Mouse (Mus musculus): Measurements from ENCODE around the gene Gm47289.

Gm47289 gene

DNA sequence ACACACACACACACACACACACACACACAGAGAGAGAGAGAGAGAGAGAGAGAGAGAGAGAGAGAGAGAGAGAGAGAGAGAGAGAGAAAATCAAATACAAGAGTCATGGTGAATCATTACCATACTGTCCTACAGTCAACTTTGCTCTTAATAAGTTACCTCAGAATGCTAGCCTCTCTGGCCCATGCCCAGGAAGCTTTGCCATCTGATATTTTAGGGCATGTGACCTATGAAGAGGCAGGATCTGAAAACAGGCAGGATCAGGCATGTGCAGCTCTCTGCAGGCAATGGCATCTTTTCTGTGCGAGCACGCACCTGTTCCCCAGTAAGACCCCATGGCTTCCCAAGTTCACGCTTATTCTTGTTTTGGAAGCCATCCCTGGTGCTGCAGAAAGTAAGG is 1.7 kb downstream of the Gm47289 start:
- DNase-seq = no peak

DNA sequence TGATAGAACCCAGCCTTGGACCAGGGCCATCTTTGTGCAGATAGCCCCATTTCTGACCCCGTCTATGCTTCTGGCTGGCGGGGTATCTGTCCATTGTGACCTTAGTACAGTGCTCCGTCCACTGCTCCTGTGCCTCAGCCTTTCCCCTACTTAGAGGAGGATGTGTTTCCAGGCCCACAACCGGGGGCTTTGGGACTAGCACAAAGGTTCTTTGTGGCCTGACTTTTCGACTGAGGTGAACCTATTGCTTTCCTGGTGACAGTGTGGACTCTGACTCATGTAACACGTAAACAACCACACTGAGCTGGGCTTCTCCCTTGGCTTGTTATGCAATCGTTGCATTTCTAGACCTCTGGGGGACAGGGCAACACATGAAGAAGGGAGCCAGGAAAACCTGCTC is 5.8 kb downstream of the Gm47289 start:
- DNase-seq = no peak

DNA sequence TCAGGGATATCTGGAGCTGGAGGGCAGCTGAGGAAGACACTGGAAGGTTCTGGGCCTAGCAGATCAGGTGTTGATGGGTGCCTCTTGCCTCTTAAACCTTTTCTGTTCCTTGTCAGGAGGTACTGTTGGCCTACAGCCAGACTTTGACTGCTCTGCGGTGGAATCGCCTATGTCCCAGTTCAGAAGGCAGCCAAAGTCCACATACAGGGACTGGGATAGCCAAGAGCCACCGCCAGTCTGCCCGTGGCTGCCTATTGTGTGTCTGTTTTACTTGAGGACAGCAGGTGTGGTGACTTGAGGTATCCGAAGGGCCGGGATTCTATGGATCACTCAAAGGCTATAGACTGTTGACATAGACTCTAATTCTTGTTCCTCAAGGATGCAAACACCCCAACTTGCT is 6.6 kb downstream of the Gm47289 start:
- no peak for DNase-seq

DNA sequence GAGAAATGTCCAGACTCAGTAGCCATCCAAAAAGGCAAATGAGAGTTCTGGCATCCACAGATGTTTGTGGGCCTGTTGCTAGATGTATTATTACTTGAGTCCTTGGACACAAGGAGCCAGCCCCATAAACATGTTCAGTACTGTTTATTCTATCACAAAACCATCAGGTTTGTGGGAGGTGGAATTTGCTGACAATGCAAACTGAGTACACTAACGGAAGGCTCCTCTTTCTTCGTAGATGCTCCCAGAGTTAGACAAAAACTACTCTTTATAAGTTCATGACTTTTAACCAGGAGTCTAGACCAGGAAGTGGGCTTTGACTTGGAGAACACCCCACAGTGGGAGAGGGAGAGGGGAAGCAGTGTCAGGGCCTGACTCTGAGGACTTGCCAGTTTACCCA is 8.6 kb downstream of the Gm47289 start:
- DNase-seq = no peak

DNA sequence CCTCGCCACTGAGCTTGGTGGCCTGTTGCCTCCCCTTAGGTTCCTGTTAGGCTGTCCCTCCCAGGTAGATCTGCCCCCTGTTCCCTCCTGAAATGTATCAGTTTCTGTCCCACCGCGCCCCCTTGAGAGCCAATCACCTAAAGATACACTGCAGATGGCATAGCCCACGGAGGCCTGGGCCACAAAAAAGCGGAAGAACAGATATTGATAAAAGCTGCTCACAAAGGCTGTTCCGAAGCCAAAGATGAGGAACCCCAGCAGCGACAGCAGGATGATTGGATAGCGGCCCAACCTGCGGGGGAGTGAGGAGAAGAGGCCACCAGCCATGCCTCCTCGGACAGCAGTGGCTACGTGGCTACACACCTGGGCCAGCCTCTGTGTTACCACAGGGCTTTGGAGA is 20.3 kb downstream of the Gm47289 start:
- DNase-seq = no peak

DNA sequence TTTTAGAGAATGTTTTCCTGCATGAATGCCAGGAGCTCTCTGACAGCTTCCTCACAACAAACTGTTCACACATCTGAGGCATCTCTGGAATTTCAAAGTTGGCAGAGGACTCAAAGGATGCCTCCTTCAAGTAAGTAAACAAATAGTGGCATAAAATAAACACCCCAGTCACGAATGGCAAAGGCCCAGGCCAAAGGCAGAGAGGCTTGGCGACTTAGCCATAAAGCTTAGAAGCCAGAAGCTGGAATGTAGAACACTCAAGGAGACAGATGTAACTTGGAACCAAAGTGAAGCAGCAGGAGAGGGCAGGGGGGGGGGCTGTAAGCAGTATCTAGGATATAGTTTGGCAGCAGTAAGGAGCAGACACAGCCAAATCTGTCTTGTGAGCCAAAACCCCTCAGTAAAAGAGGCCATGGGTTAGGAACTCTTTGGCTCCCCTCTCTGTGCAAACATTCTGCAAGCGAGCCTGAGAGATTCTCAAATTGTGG is 22.3 kb downstream of the Gm47289 start:
- DNase-seq = no peak

DNA sequence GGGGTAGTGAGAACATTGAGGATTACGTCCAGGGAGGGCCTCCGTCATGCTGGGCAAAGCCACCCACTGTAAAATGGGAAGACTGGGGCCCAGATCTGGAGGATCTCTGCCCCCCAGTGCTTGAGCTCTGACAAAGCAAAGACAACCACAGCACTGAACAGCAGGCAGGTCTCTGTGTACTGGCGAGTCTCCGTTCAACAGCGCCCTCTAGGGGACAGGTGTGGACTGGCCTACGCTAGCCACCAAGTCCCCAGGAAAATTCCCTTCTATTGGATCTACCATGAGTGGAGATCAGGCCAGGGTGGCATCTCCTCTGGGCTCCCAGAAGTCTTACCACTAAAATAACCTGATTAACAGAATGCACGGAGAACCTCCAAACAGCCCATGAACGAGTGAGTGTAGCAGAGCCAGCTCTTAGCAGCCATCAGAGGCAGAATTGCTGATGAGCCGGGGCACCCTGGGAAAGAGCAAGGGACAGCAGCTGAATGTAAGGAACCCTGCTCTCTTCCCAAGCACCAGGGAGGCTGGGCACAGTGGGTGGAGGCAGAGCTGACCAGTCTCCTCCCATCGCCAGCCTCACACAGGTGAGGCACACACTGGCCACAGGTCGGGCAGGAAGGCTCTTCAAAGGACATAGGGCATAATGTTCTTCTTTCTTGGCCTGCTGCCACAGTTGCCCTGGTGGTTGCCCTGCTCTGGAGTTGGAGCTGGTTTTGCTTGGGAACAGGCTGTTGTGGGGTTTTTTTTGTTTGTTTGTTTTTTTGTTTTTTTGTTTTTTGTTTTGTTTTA is 33.4 kb downstream of the Gm47289 start:
- peak; percentile 37 for DNase-seq

DNA sequence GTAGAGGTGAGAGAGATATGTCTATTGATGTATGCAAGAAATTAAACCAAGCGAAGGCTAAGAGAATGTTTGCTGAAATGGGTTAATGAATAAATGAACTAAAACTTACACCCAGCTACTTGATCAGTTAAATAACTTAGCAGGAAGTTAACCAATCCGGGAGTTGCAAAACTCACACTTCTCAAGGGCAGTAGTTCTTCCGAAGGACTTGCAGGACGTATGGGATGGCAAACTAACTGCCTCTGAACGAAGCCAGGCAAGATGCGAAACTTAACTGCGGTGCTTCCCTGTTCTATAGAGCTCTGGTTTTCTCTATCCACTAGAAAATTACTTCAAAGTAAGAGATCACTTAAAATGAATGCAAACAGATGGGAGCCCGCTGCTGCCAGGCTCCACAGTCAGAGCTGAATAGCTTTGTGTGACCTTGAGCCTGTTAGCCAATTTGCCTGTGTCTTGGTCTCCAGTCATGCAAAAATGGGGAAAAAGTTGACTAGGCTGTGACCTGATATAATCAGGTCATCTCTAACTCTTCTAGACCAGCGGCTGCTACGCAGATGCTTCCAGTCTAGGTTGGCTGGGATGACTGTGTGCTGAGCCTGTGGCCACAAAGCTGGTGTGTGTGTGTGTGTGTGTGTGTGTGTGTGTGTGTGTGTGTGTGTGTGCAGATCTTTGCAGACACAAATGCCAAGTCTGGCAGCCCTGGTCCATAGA is 40.3 kb downstream of the Gm47289 start:
- DNase-seq = no peak

DNA sequence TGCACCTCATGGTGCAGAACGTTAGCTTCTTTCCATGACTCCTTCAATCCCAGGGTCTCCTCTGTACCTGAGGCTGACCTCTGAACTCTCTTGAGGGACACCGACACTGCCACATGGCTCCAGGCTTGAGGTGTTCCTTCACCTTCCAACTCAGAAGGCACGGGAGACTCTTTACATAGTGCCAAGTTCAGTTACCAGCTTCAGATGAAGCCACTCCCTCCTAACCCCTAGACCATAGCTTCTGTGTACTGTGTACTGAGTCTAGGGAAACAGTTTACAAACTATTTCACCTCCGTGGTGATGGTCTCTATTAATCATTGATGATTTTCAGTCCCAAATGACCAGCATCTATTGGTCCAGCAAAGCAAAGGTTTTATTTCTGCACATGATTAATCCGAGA is 42.7 kb downstream of the Gm47289 start:
- DNase-seq = no peak

DNA sequence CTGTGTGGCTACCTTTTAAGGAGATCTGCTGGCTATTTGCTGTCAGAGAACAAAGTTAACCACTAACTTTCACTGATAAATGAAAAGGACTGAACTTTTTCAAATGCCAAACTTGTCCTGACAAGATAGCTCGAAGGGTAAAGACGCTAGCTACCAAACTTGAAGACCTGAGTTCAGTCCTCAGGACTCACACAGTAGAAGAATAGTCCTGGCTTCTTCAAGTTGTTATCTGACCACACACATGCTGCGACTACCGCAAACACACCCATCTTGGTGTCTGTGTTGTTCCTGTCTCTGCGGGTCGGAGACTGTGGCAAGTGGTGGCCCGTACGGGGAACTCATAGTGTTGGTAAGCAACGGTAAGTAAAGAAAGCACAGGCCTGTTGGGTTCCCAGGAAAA is 44.7 kb downstream of the Gm47289 start:
- no peak for DNase-seq

DNA sequence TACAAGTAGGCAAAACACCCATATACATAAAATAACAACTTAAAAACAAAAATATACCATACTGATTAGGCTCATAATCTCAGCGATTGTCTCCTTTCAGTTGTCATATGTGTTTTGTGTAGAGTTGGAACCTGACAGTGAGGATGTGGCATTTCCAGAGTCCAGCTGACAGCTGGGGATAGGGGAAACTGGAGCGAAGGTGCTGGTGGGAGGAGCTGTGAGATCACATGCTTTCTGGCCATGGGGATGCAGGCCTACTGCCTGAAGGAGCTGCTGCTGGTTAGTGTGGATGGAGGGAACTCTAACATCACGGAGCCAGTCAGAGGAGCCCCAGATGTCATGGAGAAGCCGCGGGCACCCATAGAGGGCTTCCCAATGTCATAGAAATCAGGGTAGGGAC is 46.8 kb downstream of the Gm47289 start:
- no peak for DNase-seq

DNA sequence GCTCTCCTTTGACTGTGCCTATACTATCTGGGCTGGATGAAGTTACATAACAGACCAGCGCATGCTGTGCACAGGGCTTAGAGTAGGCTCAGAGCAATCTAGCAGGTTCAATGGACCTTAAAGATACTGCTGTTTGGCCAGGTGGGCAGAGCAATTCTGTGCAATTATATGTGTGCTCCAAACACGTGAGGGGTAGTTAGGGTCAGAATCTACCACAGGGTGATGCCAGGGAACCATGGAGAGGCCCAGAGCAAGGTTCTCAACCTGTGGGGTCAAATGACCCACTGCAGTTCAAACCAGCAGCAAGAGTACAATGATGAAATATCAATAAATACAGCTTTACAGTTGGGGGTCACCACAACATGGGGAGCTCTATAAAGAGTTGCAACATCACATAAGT is 47.7 kb downstream of the Gm47289 start:
- no peak for DNase-seq

DNA sequence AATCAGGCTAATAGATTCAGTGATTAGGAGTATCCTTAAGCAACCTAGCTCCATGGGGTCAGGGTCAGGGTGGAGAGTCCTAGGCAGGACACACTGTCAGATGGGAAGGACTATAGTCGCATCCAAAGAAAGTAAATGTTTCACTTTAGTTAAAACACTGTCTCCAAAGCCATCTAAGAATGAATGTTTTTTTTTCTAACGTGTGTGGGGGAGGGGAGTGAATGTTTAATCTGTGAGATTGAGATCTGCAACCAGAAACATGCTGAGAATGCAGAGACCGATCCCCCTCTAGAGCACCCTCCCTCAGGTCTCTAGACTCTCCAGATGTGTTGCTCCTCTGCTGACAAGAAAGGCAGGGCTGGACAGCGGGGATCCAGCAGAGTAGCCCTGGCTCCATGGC is 48.2 kb downstream of the Gm47289 start:
- no peak for DNase-seq

DNA sequence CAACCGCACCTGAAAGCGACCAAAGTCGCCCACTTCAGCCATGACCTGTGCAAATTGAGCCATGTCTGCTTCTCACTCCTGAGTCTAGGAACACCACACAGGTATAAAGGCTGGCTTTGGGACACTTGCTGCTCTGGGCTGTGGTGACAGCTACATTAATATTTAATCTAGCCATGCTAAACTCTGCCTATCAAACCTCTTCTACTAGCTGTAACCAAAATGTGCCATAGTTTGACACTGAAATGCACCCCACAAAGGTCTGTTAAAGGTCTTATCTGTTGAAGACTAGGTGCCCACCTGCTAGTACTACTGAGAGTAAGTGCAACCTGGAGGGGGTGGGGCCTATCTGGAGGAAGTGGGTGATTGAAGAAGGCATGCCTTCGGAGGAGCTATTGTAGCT is 50.0 kb downstream of the Gm47289 start, which contains the start of gene Slc22a13:
Slc22a13 (minus strand) TSS at position 101 of the 400 bp plus-strand sequence.
- DNase-seq = no peak
